Mouse (Mus musculus): ENCODE data around the gene Gipr. TPM values are rescaled to one million over a fixed set of nuclear protein-coding genes. Genes with fewer than 3 reads are reported as not detected.
"Not testable (repeated sequence)": the region's sequence is repeated elsewhere in the genome, so short reads cannot be mapped to it uniquely, and the experiment has no call there.

Gipr gene
- polyA plus RNA-seq, 1 experiment from 2014 or later = 73.9 TPM

DNA sequence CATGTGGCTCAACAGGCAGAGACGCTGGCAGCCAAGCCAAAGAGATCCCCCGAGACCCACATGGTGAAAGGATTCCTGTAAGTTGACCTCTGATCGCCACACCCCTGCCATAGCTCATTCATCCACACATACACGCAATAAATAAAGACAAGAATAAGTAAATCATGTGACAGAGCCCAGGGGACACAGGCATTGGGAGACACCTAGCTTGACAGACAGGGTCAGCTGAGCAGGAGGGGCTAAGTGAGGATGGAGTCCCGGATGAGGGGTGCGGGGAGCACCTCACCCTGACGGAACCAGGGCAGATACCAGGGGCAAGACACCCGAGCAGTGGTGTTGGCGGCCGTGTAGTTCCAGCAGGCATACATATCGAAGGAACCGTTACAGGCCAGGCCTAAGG is 2.2 kb downstream of the Gipr start:
- no peak overlapping the region for H3K27ac ChIP-seq
- peaks cover 9% of the 10 kb centered on the region; the same call in 1 of the 2 replicates for H3K36me3 ChIP-seq
- H3K4me2 ChIP-seq = peak overlapping the region; percentile 65
- H3K9ac ChIP-seq = no peak overlapping the region
- no peak for ATAC-seq (replicated peaks; ENCODE audit: insufficient number of reproducible peaks, insufficient read depth, low FRiP score, low read depth)
- peaks cover 12% of the 10 kb centered on the region for H3K27me3 ChIP-seq
- H3K9me3 ChIP-seq (replicated peaks) = no peaks in the 10 kb centered on the region
- 36% methylated on average over 12 of the region's 12 CpGs for WGBS
- H3K4me1 ChIP-seq (replicated peaks) = peaks cover 50% of the 10 kb centered on the region
- H3K4me3 ChIP-seq = peak overlapping the region; percentile 47; the same call in 1 of the 2 replicates

DNA sequence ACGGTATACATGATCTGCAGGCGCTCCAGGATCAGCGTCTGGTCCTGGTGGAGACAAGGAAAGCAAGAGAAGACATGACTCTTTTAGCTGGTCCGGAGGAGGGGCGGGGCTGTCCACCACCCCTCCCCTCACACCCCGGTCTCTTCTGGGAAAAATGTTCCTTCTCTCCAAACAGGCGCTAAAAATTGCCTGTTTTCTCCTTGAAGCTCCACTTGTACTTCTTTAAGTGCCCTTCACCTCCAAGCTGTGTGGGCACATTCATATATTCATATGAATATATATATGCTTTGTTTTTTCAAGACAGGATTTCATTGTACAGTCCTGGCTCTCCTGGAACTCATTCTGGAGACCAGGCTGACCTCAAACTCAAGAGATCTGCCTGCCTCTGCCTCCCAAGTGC is 3.0 kb downstream of the Gipr start:
- peaks cover 17% of the 10 kb centered on the region for H3K27me3 ChIP-seq
- H3K4me1 ChIP-seq (replicated peaks) = peaks cover 44% of the 10 kb centered on the region
- no peak overlapping the region for H3K4me3 ChIP-seq
- peaks cover 9% of the 10 kb centered on the region; the same call in 1 of the 2 replicates for H3K36me3 ChIP-seq
- no peak overlapping the region for H3K4me2 ChIP-seq
- H3K9me3 ChIP-seq (replicated peaks) = no peaks in the 10 kb centered on the region
- no peak for ATAC-seq (replicated peaks; ENCODE audit: insufficient number of reproducible peaks, insufficient read depth, low FRiP score, low read depth)
- no peak overlapping the region for H3K9ac ChIP-seq
- WGBS = 79% methylated on average over 7 of the region's 7 CpGs
- no peak overlapping the region for H3K27ac ChIP-seq

DNA sequence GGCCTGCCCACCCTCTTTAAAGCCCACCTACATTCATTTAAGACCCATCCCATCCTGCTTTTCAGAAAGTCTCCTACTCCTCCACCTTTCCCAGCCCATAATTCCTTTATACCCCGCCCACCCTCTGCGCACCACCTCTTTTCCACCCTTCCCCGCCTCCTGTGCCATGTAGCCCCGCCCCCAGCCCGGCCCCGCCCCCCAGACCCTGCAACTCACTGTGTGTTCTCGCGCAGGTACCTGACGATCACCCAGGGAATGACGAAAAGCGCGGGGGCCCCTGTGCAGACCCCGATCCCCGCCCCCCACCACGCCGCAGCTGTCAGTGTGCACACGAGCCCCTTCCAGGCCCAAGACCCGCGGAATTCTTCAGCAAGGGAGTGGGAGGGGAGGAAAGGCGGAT is 5.8 kb downstream of the Gipr start:
- Histone ChIP-seq H3K27ac (no peak overlapping the region), H3K4me2 (peak overlapping the region; percentile 70), H3K4me1 (replicated peaks) (peaks cover 43% of the 10 kb centered on the region), H3K4me3 (peak overlapping the region; percentile 34), H3K9ac (peak overlapping the region; percentile 35; the same call in 1 of the 2 replicates), H3K36me3 (peaks cover 13% of the 10 kb centered on the region; the same call in 1 of the 2 replicates), H3K9me3 (replicated peaks) (no peaks in the 10 kb centered on the region), H3K27me3 (peaks cover 17% of the 10 kb centered on the region)
- ATAC-seq (replicated peaks; ENCODE audit: insufficient number of reproducible peaks, insufficient read depth, low FRiP score, low read depth) = no peak
- 2% methylated on average over 20 of the region's 20 CpGs for WGBS

DNA sequence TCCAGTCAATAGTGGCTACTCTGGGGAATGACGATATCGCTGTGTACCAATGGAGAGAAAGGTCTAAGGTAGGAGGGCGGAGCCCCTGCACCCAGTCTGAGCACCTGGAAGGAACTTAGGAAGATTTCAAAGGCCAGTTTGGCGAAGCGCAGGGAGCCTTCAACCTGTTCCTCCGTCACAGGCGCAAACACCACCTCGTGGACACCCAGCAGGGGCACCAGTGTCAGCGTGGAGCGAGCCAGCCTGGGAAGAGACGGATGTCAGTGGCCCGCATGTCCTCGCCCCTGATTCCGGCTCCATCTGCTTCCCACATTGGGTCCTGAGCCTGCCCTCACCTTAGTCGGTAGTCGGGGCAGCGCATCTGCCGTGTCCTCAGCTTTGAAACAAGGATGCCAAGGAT is 6.5 kb downstream of the Gipr start:
- Histone ChIP-seq H3K4me3 (no peak overlapping the region), H3K4me2 (no peak overlapping the region), H3K9ac (0 out of 2 replicates have a peak overlapping the region, but pooled peaks have one; percentile 35), H3K36me3 (peaks cover 13% of the 10 kb centered on the region; the same call in 1 of the 2 replicates), H3K4me1 (replicated peaks) (peaks cover 36% of the 10 kb centered on the region), H3K9me3 (replicated peaks) (no peaks in the 10 kb centered on the region), H3K27ac (no peak overlapping the region), H3K27me3 (peaks cover 14% of the 10 kb centered on the region)
- WGBS = 18% methylated on average over 18 of the region's 18 CpGs
- no peak for ATAC-seq (replicated peaks; ENCODE audit: insufficient number of reproducible peaks, insufficient read depth, low FRiP score, low read depth)

DNA sequence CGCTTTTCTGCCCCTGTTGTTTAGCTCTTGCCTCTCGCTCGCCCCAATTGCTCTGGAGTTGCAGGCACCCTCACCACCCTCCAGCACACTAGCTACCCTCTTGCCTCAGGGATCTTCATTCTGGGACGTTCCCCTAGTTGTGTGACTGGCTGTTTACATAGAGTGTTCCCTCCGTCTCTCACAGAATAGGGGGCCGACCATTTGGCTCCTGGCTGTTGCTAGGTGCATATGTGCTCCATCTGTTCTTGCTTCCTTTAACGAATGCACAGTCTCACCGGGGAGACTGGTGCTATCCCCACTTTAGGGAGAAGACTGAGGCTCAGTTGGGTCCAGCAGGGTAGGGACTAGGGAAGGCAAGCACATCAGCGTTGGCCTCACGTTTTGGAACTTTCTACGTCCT is 7.3 kb downstream of the Gipr start:
- Histone ChIP-seq H3K36me3 (peaks cover 20% of the 10 kb centered on the region; the same call in 1 of the 2 replicates), H3K9ac (no peak overlapping the region), H3K4me1 (replicated peaks) (peaks cover 28% of the 10 kb centered on the region), H3K27me3 (peaks cover 14% of the 10 kb centered on the region), H3K4me3 (no peak overlapping the region), H3K4me2 (no peak overlapping the region), H3K27ac (no peak overlapping the region), H3K9me3 (replicated peaks) (no peaks in the 10 kb centered on the region)
- no peak for ATAC-seq (replicated peaks; ENCODE audit: insufficient number of reproducible peaks, insufficient read depth, low FRiP score, low read depth)
- 69% methylated on average over 11 of the region's 11 CpGs for WGBS

DNA sequence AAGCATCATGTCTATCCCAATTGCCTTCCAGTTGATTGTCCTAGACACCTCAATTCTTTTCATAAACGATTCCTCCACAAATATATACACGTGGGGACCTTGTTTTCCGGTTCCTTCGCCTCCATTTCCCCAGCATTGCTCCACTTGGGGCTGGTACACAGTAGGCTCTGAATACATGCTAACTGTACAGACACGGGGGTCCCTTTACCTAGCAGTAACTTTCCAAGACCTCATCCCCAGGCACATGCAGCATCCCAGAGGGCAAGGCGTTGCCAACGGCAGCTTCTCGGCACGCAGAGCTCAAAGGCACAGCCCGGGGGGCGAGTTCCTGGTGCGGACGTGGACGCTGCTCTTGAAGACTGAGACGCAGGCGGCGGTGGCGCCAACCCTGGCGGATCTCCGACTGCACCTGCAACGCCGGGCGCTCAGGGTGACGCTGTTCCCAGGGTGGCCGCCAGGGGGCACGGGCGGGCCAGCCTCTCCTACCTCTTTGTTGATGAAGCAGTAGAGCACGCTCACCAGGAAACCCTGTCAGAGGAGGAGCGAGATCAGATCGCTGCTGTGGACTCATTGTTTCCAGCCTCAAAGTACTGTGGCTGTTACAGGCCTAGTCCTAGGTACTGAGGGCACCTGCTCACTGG is 8.6 kb downstream of the Gipr start:
- H3K4me2 ChIP-seq = peak overlapping the region; percentile 56
- no peak overlapping the region; the same call in 1 of the 2 replicates for H3K4me3 ChIP-seq
- peak overlapping the region; percentile 57 for H3K27ac ChIP-seq
- peaks cover 24% of the 10 kb centered on the region for H3K4me1 ChIP-seq (replicated peaks)
- 5% methylated on average over 30 of the region's 30 CpGs for WGBS
- ATAC-seq (replicated peaks; ENCODE audit: insufficient number of reproducible peaks, insufficient read depth, low FRiP score, low read depth) = peak; percentile 73
- peaks cover 29% of the 10 kb centered on the region for H3K36me3 ChIP-seq
- peaks cover 14% of the 10 kb centered on the region for H3K27me3 ChIP-seq
- no peaks in the 10 kb centered on the region for H3K9me3 ChIP-seq (replicated peaks)
- H3K9ac ChIP-seq = peak overlapping the region; percentile 52; the same call in 1 of the 2 replicates

DNA sequence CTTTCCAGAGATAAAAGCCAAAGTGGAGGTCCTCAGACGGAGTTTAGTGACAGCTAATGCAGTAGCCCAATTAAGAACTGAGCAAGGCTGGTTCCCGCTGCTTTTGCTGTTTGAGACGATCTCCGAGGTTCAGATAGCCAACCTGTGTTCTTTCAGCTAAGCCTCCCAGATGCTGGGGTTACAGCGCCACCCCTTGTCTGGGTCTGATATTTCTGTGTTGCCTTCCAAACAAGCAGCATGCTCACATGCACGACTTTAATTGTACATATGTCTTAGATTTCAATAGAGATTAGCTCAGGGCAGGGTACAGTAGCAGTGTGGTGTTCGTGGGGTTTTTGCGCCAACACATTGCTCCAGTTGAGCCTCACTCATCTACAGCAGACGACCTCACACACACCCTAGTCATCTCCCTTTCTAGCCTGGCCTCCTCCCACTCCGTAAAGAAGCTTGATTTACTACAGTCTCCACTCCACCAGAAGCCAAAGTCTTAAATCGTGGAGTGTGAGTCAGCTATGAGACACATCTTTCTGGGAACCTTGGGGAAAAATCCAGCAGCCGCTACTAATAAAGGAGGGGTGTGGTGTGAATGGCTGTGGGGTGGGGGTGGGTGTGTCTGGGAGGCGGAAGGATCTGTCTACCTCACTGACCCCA is 10.0 kb downstream of the Gipr start:
- Histone ChIP-seq H3K27me3 (peaks cover 14% of the 10 kb centered on the region), H3K4me1 (replicated peaks) (peaks cover 27% of the 10 kb centered on the region), H3K9me3 (replicated peaks) (no peaks in the 10 kb centered on the region), H3K27ac (no peak overlapping the region), H3K4me2 (no peak overlapping the region), H3K9ac (no peak overlapping the region), H3K4me3 (no peak overlapping the region), H3K36me3 (peaks cover 33% of the 10 kb centered on the region)
- ATAC-seq (replicated peaks; ENCODE audit: insufficient number of reproducible peaks, insufficient read depth, low FRiP score, low read depth) = no peak
- WGBS = 53% methylated on average over 13 of the region's 13 CpGs

DNA sequence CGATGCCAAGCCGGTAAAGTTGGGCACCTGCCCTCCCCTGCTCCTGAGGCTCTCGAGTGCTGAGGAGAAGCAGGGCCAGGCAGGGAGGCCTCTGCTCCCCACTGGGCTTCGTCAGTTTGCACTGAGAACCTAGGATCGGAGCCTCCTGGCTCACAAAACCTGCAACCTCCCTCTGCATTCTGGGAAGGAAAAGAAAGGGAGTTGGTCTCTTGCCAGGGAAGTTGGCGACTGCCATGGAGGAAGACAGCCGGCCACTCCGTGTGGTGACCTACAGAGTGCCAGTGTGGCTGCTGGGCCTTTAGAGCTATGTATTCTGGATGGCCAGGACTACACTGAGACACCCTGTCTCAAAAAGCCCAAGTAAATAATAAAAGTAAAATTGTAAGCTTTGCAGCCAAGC is 11.1 kb downstream of the Gipr start:
- Histone ChIP-seq H3K27ac (no peak overlapping the region), H3K9ac (no peak overlapping the region), H3K36me3 (peaks cover 33% of the 10 kb centered on the region), H3K4me2 (no peak overlapping the region), H3K4me3 (no peak overlapping the region), H3K4me1 (replicated peaks) (peaks cover 24% of the 10 kb centered on the region), H3K27me3 (peaks cover 13% of the 10 kb centered on the region), H3K9me3 (replicated peaks) (no peaks in the 10 kb centered on the region)
- 77% methylated on average over 8 of the region's 8 CpGs for WGBS
- no peak for ATAC-seq (replicated peaks; ENCODE audit: insufficient number of reproducible peaks, insufficient read depth, low FRiP score, low read depth)

DNA sequence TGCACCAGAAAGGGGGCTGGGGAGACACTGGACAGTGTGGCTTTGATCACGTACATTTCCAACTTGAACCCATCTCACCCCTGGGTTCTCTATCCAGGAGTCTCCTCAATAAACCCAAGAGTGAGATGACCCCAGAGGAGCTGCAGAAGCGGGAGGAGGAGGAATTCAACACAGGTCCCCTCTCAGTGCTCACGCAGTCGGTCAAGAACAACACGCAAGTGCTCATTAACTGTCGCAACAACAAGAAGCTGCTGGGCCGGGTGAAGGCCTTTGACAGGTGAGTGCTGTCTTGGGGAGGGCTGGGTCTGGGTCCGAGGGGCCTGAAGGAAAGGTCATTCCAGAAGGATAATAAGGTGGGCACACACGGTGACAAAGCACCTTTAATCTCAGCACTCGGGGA is 14.8 kb downstream of the Gipr start:
- H3K9ac ChIP-seq; H3K4me2 ChIP-seq; H3K4me3 ChIP-seq; ATAC-seq (replicated peaks; ENCODE audit: insufficient number of reproducible peaks, insufficient read depth, low FRiP score, low read depth); H3K27me3 ChIP-seq; H3K9me3 ChIP-seq (replicated peaks); H3K27ac ChIP-seq: not testable (repeated sequence)
- H3K36me3 ChIP-seq = peaks cover 29% of the 10 kb centered on the region
- H3K4me1 ChIP-seq (replicated peaks) = peaks cover 19% of the 10 kb centered on the region
- 85% methylated on average over 10 of the region's 10 CpGs for WGBS

DNA sequence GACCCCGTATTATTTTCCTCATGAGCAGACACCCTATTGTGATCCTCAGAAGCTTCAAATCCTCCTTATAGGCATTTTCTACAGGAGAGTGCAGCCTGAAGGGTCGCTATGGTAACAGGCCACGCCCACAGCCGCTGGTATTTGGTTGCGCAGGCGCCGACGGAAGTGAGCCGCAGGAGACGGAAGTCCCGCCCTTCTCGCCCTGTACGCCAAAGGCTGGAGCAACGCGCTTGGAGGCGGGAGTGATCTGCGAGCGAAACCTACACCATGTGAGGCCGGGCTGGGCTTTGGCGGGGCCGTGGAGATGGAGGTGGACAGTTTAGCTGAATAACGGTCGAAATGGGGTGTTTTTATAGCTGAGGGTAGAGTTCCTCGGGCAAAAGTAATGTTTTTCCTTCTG is 16.3 kb downstream of the Gipr start, which contains the start of gene Snrpd2:
TSS of gene Snrpd2 (plus strand) at position 97 of the 400 bp plus-strand sequence.
- Histone ChIP-seq H3K36me3 (peaks cover 29% of the 10 kb centered on the region), H3K4me1 (replicated peaks) (peaks cover 19% of the 10 kb centered on the region), H3K27ac (peak within 1 kb of the TSS; percentile 78), H3K9me3 (replicated peaks) (no peaks in the 10 kb centered on the region), H3K4me2 (peak within 1 kb of the TSS; percentile 90), H3K27me3 (no peaks in the 10 kb centered on the region), H3K4me3 (peak within 1 kb of the TSS; percentile 68), H3K9ac (peak within 1 kb of the TSS; percentile 74)
- WGBS = under 1% methylated on average over 24 of the region's 24 CpGs
- peak; percentile 90 for ATAC-seq (replicated peaks; ENCODE audit: insufficient number of reproducible peaks, insufficient read depth, low FRiP score, low read depth)

DNA sequence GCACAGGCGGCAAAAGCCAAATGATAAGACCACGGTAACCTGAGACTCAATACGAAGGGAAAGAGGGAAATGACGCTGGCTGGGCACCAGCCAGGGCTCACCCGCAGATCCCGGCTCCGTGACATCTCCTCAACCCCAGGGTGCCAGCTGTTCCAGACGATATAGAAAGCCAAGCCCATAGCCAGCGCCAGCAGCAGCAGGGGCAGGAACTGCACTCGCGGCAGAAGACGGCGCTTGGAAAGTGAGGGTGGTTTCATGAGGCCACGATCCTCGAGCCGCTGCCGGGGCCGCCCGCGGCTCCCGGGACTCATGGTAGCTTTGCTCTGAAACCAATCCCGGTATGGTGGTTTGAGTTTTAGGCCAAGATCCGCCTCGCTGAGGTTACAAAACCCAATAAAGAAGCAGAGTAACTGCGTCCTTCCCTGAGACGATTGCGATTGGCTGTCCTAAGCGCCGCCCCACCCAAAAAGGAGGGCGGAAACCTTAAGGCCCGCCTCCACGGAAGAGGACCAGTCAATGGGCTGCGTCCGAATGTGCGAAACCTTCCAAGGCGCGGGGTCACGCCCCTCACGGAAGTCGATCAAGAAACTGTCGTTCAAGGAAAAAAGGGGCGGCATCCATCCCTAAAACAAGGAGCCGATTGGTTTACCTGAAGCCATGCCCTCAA is 16.9 kb downstream of the Gipr start, which contains the start of gene Qpctl:
TSS of gene Qpctl (minus strand) at position 417 of the 667 bp plus-strand sequence.
- peak; percentile 96 for ATAC-seq (replicated peaks; ENCODE audit: insufficient number of reproducible peaks, insufficient read depth, low FRiP score, low read depth)
- Histone ChIP-seq H3K9me3 (replicated peaks) (no peaks in the 10 kb centered on the region), H3K4me3 (peak within 1 kb of the TSS; percentile 68), H3K4me1 (replicated peaks) (peaks cover 19% of the 10 kb centered on the region), H3K4me2 (peak within 1 kb of the TSS; percentile 90), H3K27me3 (no peaks in the 10 kb centered on the region), H3K27ac (peak within 1 kb of the TSS; percentile 78), H3K36me3 (peaks cover 27% of the 10 kb centered on the region), H3K9ac (peak within 1 kb of the TSS; percentile 74)
- WGBS = under 1% methylated on average over 43 of the region's 43 CpGs
